Mouse (Mus musculus) gastrocnemius, postnatal 4 days (tissue): Measurements from ENCODE around the gene Poldip3. TPM values are rescaled to one million over a fixed set of nuclear protein-coding genes. Genes with fewer than 3 reads are reported as not detected.
A peak's percentile ranks its signal among the peaks of the same experiment; 100 is the strongest.

Source experiments
- DNase-seq, 2 experiments: peaks; one replicate each; pipeline ENCODE4 v3.0.0; 2021 to 2022; ENCODE audit warnings: low spot score in 2 of 2, mixed read lengths in 2 of 2
- total RNA-seq, 2 experiments: library from RNA; stranded (reverse); gene quantifications; 2 replicates each; pipeline ENCODE4 v1.2.3; 2021

Gene Poldip3
- total RNA-seq, 2 experiments from 2014 or later = 62.8 to 67.3 TPM

GRCm38 (mm10) chr15:83088495-83089428, 60.4 kb downstream of the Poldip3 start:
- DNase-seq = no peak

GRCm38 (mm10) chr15:83086636-83087328, 62.4 kb downstream of the Poldip3 start:
- no peak for DNase-seq

DNA sequence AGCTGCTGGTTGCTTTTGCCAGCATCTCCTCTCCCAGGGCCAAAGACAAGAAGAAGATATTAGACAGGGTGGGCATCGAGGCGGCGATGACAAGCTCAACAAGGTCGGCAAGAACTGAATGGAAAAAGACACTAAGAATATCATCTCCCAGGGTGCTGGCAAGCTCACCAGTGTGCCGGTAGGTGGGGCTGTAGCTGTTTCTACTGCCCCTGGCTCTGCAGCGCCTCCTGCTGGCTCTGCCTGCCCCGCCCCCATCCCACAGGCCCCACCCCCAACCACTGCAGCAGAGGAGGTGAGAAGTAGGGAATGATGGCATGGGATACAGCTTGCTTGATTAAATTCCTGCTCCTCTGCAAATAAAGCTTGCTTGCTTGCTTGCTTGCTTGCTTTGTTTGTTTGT, 63.3 kb downstream of the Poldip3 start:
- DNase-seq = peak in 1 of 2 experiments; percentile 47

GRCm38 (mm10) chr15:83084022-83084640, 65.1 kb downstream of the Poldip3 start:
- peak in 1 of 2 experiments; percentile 47 for DNase-seq

DNA sequence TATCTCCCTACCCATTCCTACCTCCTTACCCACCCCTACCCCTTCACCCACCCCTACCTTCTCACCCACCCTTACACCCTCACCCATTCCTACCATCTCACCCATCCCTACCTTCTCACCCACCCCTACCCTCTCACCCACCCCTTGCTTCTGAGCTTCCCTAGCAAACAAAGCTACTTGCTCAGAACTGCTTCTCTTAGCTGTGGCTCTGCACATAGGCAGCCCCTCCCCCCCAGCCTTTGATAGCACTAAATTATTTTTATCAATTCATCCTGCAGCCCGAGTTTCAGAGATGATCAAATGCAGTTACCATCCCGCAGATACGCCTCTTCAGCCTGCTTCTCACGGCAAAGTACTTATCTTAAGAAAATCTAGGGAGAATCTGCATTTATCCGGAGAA, 65.7 kb downstream of the Poldip3 start:
- no peak for DNase-seq

Other genes with a start within 250 kb of the Poldip3 start
- 10 to 100 TPM; 51.0 to 58.8 TPM for gene Tcf20, start 161.5 kb downstream of the Poldip3 start, total RNA-seq
- 1 to 10 TPM; 2.5 to 4.2 TPM for gene Nfam1, start 116.1 kb downstream of the Poldip3 start, total RNA-seq
- gene Serhl, start 59.9 kb downstream of the Poldip3 start, total RNA-seq = 10 to 100 TPM; 33.4 to 41.0 TPM
- 10 to 100 TPM; 50.3 to 53.5 TPM for gene Rrp7a, start 26.6 kb downstream of the Poldip3 start, total RNA-seq
- 100 to 1,000 TPM; 171 TPM for gene Cyb5r3, start 23.2 kb upstream of the Poldip3 start, total RNA-seq
- 10 to 100 TPM in 1 of 2 experiments, 1 to 10 TPM in 1; 9.7 to 11.0 TPM for gene A4galt, start 102.4 kb upstream of the Poldip3 start, total RNA-seq
- gene Arfgap3, start 200.9 kb upstream of the Poldip3 start, total RNA-seq = 10 to 100 TPM; 25.4 to 27.4 TPM